Mouse (Mus musculus) cerebellum, adult 18-20 months (tissue): Measurements from ENCODE around the gene Ripor1.
A peak's percentile ranks its signal among the peaks of the same experiment; 100 is the strongest.

Source experiments
- DNase-seq, 2 experiments: peaks; one replicate each; pipeline ENCODE4 v3.0.0; 2021

The Ripor1 gene

DNA sequence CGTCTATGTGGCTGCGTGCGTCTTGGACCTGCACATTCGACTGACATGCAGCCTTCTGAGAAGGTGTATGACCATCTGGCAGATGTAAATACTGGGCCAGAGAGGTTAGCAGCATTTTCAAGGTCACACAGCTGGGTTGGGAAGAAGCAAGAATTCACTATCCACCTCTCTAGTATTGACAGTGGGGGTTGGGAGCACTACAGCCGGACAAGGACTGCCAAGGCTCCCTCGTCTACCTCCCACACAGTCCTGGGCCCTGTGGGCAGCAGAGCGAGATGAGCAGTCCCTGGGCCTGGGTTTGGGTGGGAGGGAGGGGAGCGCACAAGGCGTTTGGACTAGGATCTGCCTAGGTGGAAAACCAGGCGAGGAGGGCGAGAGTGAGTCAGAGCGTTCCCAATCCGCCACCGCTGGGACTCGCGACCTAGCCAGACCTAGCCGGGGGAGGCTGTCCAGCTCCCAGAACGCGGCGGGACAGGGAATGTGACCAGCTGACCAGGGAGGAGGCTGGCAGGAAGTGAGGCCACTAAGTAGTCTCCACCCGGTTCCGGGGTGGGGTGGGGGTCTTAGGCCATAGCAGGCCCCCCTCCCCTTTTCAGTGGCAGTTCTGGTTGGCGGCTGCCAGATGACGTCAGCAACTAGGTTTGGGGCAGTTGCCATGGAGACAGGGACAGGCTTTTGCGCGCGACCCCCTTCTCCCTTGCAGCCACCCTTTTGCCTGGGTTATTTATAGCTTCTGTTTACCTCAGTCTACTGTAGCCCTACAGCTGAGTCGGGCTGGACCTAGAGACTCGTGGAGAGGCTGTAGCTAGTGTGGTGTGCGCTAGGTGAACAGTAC is 1.4 kb downstream of the Ripor1 start:
- DNase-seq, result peak; percentile 76 to 77

DNA sequence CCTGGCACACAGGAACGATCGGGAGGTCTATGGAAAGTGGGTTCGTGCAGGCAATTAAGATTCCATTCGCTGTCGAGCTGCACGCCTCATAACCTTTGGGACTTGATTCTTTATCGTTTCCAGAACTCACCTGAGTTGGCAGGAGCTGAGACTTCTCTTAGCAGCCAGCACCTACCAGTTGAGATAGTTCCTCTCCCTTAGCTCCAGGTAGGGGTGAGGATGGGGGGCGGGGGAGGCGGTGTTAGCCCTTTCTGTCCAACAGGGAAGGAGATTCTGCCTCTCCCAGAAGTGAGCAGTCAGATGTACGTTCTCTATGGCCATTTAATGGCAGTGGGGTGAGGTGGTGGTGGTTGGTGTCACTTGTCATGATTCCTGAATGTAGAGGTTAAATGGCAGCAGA is 2.0 kb downstream of the Ripor1 start:
- no peak for DNase-seq

DNA sequence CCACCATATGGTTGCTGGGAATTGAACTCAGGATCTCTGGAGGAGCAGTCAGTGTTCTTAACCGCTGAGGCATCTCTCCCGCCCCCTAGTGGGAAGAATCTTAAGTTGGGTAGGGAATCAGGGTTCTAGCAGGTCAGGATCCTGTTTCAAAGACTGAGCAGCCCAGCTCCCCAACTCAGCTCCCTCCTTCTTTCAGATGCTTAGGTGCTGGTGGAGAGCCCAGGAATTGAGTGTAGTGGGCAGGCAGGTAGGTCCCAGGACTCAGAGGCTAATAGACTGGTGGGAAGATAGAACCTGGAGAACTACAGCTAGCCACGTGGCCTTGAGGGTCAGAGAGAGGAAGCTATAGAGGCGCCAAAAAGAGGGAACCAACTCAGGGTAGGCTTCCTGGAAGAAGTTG is 2.6 kb downstream of the Ripor1 start:
- DNase-seq, result peak; percentile 49

DNA sequence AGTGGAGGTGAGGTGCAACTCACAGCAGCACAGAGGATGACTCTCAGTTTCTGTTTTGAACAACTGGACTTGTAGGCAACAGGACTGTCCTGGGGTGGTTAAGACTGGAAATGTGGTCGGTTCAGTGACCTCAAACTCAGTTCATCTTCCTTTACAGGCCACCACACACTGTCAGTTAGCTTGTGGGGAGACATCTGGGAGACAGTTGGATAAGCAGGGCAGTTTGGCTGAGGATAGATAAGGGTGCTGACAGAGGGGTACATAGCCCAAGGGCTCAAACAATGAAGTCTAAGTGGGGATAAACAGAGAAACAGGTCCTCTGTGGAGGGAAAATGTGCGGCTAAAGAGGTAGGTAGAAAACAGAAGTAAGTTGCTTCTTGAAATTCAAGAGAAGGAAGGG is 4.3 kb downstream of the Ripor1 start:
- no peak for DNase-seq

DNA sequence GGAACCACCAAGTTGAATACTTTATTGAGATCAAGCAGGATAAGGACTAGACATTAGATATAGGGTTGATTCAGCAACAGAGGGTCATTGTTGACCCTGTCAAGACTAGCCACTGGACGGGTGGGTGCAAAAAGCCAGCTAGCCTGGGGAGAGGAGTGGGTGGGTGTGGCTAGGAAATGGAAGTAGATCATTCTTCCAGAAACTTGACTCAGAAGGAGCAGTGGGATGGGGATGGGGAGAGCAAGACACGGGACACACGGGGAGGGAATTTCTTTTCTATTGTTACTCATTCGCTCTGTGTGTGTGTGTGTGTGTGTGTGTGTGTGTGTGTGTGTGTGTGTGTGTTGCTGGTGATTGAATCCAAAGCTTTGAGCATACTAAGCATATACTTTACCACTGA is 4.7 kb downstream of the Ripor1 start:
- DNase-seq, result no peak

DNA sequence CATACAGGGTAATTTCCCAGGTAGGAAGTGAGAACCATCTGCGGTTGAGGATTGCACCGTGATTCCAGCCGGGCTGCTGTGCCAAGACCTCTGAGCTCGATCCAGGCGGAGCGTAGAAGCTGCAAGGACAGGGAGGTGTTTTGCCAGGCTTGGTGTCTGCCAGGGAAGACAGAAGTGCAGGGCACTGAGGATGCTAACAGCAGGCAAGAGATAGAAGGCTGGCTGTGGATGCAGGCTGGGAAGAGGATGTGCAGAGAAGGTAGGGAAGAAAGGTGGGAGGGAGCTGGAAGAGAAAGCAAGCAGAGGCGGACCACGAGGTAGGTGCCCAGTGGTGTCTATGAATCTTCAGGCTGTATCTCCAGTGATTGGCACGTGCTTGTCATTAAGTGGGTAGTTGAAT is 6.8 kb downstream of the Ripor1 start:
- DNase-seq, result no peak

DNA sequence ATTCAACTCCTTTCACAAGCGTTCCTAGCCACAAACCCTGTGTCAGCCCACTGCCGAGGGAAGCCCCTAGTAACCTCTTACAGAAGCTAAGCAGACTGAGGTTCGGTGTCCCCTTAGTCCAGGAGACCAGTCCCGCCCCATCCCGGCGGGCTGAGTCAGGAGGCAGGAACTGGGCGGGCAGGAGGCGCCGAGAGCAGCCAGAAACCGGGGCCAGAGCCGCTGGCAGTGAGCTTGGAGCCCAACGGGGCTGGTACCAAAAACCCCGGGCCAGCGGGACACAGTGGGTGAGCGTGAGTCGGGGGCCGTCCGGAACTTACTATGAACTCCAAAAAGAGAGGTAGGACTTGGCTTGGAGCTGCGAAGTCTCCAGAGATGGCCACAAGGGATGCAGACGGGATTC is 8.0 kb downstream of the Ripor1 start:
- peak; percentile 53 to 62 for DNase-seq

DNA sequence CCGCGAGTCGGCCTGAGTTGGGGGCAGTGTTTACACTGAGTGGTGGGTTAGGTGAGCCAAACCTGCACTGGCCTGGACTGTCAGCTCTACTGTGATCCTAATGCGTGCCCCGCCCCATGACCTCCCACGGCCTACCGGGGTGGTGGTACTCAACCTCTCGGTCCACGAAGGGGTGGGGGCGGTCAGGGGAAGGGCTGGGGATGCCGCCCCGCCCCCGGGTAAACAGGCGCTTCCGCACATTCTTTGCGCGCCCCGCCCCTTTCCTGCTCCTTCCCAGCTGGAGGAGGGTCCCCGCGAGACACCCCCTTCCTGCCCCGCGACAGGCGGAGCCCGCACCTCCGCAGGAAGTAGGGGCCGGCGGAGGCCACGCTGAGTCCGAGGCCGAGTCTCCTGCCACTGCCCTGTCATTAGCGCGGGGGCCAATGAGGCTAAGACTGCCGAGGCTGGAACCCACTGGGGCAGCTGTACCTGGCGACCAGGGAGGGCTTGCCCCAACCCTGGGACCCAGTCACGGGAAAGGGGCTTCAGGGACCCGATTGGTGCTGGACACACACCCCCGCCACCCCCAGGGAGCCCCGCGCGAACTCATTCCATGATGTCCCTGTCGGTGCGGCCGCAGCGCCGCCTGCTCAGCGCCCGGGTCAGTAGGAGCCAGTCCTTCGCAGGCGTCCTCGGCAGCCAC is 8.9 kb downstream of the Ripor1 start:
- DNase-seq, result no peak

DNA sequence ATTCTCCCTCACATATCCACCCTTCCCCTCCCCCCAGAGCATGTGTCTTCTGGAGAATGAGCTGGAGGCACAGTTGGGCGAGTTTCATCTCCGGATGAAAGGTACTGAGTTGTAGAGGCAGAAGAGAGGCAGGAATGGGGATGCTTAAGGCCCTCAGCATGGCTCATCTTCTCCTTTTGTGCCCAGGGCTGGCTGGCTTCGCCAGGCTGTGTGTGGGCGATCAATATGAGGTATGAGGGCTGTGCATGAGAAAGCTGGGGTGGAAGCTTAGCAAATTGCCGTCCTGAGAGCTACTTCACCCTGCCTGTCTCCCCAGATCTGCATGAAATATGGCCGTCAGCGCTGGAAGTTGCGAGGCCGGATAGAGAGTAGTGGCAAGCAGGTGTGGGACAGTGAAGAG is 10.9 kb downstream of the Ripor1 start:
- DNase-seq, result no peak

DNA sequence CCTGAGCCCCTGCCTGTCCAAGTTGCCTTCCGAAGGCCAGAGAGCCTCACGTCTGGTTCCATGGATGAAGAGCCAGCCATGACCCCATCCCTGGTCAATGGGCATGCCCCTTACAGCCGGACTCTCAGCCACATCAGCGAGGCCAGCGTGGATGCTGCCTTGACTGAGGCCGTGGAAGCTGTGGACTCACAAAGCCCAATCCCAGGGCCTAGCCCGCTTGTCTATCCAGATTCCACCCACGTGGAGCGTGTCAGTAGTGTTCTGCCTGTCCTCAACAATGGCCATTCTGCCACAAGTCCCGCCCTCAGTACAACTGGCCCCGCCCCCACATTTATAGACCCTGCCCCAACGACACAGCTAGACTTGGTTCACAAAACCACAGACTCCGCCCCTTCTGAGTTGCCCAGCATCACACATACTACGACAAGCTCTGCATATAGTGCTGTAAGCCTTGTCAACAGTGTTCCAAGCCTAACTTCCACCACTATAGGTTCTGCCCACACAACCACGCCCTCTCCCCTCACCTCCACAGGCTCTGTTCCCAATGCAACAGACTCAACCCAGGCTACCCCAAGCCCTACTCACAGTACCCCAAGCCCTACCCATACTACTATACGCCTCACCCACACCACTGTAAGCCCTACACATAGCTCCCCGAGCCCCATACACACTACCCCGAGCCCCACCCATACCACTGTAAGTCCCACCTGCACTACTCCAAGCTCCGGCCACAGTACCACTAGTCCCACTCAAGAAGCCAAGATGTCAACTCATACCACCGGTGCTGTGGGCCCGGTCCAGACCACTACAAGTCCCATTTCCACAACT is 12.6 kb downstream of the Ripor1 start:
- DNase-seq, result no peak

DNA sequence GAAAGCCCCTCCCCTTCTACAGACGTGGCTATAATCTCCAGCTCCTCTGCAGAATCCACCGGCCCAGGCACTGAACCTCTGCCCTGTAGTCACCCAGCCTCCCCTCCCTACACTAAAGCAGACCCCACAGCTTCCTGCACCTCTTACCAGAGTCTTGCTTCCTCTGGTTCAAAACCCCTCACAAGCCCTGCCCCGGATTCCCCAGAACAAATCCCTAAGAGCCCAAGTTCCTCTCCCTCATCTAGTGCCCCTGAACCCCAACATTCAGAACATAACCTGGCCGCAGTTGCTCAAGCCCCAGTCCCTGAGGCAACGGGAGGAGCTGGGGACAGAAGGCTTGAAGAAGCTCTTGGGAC is 13.2 kb downstream of the Ripor1 start:
- no peak for DNase-seq

DNA sequence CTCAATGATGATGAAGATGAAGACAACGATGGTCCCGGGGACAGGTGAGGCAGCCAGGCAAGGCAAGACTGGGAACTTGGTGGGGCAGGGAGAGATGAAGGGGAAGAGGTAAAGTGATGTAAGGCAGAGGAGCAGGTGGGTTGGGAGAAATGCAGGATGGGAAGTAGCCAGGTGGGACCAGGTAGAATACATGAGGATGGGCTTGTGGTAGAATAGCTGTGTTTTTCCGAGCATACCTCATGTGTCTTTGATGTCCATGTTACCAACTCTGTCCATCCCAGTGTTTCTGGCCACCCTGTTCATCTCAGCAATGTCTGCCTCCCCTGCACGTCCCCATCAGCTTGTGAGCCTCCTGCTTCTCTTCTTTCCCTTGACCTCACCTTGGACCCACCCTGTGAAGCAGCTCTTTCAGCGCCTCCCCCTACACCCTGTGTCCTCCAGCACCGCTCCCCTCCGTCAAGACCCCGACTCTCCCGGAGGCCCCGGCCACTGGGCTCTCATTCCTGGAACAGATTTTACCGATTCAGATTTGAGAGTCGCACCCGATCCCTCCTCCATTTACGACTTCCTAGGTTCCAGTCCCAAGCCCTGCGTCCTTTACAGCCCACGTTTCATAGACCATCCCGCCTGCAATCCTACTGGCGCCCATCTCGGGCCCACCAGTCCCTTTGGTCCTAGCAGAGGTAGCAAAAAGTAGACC is 14.0 kb downstream of the Ripor1 start:
- DNase-seq, result no peak

DNA sequence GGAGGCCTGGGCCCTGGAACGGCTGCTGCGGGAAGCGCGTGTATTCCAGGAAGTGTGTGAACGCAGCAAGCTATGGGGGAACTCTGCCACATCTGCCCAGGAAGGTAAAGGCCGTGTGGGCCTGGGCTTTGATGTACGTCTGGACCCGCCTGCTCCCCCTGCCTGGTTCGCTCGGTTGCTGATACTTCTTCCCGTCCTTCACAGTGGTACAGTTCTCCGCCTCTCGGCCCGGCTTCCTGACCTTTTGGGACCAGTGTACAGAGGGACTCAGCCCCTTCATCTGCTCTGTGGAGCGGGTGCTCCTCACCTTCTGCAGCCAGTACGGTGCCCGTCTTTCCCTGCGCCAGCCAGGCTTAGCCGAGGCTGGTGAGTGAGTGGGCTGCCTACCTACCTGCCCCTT is 15.2 kb downstream of the Ripor1 start:
- no peak for DNase-seq

DNA sequence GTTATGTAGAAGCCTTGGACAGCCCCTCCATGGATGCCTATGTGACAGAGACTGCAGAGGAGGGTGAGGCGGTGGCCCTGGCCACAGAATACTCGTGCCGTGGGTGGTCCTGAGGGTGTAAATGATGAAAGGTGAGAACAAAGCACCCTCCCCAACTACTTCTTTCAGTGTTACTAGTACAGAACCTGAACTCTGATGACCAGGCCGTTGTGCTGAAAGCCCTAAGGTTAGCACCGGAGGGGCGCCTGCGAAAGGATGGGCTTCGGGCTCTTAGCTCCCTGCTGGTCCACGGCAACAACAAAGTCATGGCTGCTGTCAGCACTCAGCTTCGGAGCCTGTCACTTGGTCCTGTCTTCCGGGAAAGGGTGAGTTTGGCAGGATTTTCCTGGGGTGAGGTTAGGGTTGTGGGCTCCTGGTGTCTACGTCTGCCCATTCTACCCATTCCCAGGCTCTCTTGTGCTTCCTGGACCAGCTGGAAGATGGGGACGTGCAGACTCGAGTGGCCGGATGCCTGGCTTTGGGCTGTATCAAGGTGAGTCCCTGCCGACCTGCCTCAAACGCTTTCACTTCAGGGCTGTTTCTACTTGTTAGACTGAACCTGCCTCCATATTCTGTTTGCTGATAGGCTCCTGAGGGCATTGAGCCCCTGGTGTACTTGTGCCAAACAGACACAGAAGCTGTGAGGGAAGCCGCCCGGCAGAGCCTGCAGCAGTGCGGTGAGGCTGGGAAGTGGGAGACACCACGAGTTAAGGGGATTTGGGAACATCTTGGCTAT is 16.1 kb downstream of the Ripor1 start:
- DNase-seq, result no peak

DNA sequence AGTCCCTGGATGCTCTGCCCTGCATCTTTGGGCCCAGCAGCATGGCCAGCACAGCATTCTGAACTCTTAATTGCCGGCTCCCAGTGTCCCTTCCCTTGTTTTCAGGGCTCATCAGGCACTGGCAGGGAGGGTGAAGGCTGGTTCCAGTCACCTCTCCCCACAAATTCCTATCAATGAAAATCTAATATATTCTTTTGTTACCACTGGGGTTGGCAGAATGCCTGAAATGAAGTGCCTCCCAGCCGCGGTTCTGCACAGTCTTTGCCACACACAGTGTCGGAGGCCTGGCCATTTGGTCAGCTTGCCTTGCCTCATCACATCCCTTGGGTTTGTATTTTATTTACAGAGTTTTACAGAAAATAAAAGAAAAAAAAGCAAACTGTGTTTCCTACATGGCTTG is 16.8 kb downstream of the Ripor1 start:
- DNase-seq, result peak in 1 of 2 experiments; percentile 35

DNA sequence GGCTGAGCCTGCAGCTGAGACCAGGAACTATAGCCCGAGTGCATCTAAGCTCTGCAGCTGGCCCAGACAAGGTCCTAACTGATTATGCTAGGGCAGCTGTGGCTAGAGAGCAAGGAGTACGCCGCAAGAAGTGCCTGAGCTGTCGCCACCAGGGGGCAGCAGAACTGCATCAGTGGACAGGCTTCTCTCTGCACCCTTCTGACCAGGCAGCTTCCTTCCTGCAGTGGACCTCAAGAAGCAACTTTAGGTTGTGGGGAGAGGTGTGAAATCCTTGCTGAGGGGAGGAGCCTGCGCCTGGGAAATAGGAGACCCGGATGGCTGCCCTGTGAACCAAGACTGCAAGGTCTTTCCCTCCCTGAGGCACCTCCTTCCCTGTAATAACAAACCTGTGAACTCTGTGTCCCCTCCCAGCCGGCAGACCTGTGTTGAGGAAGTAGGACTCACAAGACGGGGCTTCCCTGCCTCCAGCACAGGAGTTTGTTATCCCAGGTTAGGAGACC is 17.4 kb downstream of the Ripor1 start:
- peak; percentile 91 to 95 for DNase-seq

DNA sequence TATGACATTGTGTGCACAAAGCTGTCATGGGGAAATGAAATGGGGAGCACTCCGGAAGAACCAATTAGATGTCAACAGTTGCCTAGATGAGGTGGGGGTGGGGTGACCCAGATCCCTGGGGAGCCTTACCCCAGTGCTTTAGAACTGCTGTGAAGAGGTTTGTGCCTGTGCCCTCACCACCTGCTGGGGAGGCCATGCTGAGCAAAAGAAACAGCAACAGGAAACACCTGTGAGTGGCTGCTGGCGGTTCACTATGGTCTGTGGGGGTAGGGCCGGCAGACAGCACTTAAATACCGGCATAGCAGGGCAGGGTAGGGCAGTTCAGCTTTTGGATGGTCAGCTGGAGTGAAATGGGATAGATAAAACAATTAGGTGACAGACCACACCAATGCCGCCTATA is 18.1 kb downstream of the Ripor1 start:
- no peak for DNase-seq

DNA sequence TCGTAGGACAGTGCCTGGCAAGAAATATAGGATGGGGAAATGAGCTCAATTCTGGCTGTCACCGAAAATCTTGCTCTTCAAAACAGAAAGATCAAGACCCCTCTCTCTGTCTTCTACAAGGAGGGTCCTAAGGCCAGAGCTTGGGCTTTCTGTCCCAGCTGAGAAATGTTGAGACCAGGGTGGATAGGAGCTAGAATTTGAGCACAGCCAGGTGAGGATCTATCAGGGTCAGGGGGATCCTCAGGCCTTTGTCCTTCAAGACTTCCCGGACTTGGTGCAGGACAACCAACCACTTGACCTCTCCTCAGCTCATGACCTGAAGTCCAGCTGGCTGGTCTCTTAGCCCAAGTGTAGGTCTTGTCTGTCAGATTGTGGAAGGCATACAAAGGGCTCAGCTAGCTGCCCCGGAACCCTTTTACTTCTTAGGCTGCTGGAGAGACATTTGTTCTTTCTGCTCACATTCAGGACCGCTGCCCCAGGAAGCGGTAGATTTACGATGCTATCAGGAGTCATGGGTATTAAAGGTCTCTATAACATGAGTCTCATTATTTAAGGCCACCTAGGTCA is 18.7 kb downstream of the Ripor1 start:
- DNase-seq, result no peak

DNA sequence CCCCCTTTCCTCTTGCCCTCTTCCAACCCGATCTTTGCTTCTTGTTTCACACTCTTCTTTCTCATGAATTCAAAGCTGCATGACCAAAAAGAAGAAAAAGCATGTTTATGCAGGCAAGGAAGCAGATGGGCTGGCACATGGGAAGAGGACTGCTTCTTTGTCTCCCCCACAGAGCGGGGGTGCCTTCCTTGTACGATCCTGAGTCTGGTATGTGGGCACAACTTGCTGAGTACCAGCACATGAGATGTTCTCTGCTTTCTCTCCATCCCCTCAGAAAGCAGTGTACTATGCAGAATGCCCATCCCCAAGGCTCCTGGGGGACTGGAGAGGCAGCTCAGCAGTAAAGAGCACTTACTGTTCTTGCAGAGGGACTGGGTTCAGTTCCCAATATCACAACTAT is 19.3 kb downstream of the Ripor1 start:
- no peak for DNase-seq

DNA sequence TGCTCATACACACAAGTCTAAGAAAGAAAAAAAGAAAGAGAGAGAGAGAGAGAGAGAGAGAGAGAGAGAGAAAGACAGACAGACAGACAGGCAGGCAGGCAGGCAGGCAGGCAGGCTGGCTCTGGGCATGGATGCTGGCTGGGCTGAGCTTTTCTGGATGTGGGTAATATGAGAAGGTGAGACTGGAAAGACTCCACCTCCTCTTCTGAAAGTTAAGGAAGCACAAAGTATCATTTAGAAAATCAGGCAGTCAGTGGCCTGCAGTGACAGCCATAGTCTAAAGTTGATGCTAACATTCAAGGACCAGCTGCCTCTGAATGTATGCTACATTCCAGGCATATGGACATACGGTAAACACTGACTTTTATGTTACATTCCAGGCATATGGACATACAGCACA is 19.8 kb downstream of the Ripor1 start:
- DNase-seq, result no peak

DNA sequence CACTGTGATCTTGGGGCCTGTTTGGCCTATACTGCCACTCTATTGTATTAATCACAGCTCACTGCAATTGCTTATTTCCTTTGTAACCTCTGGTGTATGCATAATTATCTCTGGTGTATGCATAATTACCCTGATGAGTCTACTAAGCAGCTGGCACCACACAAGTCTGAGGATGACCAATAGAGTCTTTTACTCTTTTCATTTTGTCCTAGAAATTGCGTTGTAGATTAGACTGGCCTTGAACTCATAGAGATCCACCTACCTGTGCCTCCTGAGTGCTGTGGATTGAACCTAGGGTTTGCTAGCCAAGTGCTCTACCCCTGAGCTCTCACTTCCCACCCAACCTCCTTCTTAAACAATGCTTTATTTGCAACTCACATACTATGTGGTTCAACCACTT is 21.0 kb downstream of the Ripor1 start:
- no peak for DNase-seq

DNA sequence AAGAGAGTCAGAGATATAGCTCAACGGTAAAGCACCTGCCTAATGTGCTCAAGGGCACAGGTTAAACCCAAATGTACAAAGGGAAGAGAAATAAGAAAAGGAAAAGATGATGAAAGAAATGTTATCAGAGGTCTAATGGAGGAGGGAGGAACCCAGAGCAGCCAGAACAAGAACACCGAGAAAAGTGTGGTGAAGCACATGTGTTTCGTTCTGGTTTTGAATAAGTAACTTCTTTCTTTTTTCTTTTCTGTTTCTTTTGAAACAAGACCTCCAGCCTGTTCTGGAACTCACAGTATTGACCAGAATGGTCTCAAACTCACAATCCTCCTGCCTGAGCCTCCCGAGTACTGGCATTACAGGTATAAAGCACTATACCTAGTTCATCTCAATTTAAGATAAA is 24.3 kb downstream of the Ripor1 start:
- no peak for DNase-seq
